Mouse (Mus musculus): ENCODE data around the gene Scgb2b24.

Scgb2b24 gene

DNA sequence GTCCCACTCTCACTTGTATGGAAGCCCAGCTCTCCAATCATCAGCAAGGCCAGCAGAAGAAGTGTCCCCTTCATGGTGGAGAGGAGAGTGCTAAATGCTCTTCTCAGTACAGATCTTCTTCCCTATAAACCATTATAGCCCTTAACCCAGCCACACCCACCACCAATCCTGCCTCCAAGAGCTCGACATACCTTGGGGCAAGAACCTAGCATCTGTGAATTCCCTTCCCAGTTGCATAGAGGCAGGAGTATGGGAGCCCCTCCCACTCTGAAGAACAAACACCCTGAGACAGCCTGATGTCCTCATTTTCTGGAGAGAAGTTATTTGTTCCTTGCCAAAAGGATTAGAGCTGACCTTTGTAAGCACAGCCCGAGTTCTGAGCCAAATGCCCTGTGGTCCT, at the start of gene Scgb2b24:
TSS of gene Scgb2b24 (minus strand) at position 101 of the 400 bp plus-strand sequence.
- no peak for DNase-seq

DNA sequence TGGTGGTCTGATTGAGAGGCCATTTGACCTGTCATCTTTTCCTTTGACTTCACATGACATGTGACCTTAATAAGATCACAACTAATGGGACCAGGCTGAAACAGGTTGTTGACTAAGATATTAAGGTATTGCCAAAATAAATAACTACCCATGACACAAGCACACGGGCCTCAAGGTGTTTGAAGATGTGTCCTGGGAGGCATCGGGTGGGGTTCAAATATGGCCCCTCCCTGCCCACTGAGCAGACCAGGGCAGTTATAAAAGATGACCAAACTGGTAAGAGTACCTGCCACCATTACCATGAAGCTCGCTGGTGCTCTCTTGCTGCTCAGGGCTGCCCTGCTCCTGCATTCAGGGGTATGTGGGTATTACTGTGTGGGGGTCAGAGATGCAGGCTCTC, 4.4 kb upstream of the Scgb2b24 start, which contains the start of gene Scgb1b24:
TSS of gene Scgb1b24 (plus strand) at position 301 of the 400 bp plus-strand sequence.
- no peak for DNase-seq

- DNase-seq = no peak
These were observed 49.2 kb downstream of the Scgb2b24 start for GRCm38 (mm10) chr7:33689864-33690263.

All from cerebellum, postnatal 10 days (tissue).